Mouse (Mus musculus) granulocyte monocyte progenitor cell, adult 5-6 weeks (primary cell): ENCODE measurements around the gene Tmem138. TPM values are rescaled to one million over a fixed set of nuclear protein-coding genes. Genes with fewer than 3 reads are reported as not detected.

Experiments
- ATAC-seq: replicated peaks from 2 replicates; pipeline ENCODE4 v1.8.0; 2016; ENCODE audit warnings: mild to moderate bottlenecking, moderate TSS enrichment, inconsistent platforms; ENCODE audit not compliant: poor library complexity, severe bottlenecking
- total RNA-seq, 2 experiments: library from RNA; stranded (forward) in 1 of 2; stranded (reverse) in 1 of 2; fragments of 200-712, 200-1000 nt in 1 of 2; fragments of >200 nt in 1 of 2; fragmentation: Nextera tagmentation in 1 of 2; gene quantifications; 2 replicates each; pipeline ENCODE4 v1.2.3; 2014 to 2017

Tmem138 gene
- total RNA-seq (2014; fragmentation: Nextera tagmentation) (24.4 and 28.6 TPM in 2 replicates), total RNA-seq (2017) (5.8 and 8.1 TPM in 2 replicates)

- peak; percentile 83 for ATAC-seq
These were observed at the start of gene Tmem138, which contains the start of gene Cyb561a3 for GRCm38 (mm10) chr19:10576690-10577561. Gene Tmem138, minus strand, starts transcription at chr19:10577362. Gene Cyb561a3, plus strand, starts transcription at chr19:10577172.

GRCm38 (mm10) chr19:10608573-10609240 lies 31.5 kb upstream of the Tmem138 start:
- ATAC-seq: no peak

DNA sequence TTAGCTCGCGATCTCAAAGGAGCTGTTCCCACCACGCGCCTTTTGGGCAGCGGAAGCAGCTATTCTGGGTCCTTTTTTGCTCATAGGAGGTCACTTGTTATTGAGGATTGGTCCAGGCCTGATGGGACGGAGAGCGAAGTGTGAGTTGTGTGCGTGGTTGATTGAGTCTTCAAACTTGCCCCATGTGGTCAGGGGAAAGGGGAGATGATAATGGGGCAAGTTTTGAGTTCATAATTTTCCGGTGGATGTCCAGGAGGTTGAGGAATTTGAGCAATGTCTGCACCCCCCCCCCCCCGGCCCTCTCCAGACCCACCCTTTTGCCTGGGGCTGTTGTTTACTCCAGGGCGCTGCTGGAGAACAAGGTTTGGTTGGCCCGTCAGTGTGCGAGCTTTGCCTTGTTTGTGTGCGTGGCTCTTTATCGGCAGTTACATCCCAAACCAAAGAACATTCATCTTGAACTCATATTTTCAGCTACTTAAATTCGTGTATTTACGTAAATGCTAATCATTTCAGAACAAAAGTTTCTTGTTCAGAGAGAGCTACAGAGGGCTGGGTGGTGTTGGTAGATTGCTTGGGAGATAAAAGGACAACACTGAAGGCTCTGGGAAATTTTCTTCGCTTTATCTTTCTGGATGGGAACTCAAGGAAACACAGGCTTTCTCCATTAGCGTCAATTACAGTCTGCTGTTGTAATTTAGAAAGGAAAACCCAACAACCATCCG lies 28.9 kb upstream of the Tmem138 start:
- no peak; the same call in 1 of the 2 replicates for ATAC-seq

DNA sequence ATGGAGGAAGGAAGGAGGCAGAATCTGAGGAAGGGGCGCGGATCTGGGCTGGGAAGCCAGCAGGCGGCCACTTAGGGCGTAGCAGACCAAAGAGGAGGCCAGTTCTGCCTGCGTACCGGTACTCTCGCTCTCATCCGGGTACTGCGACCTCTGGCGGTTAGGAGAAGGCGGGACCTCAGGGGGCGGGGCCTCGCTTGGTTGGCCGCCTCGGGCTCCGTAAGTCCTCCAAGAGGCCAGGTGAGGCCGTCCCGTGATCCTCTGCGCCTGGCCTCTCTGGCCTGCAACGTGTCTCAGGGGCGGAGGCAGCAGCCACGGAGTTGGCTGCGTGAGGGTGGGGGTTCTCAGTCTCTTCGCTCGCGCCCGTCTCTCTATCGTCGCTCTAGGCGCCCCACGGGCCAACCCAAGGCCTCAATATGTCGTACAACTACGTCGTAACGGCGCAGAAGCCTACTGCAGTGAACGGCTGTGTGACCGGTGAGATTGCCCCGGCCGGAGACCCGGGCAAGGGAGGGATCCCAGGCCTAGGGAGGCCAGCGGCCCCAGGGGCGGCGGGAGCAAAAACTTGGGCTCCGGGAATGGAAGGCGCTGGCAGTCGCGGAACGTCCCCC lies 28.2 kb upstream of the Tmem138 start, which contains the start of the genes Ddb1 and Tkfc:
TSS of gene Ddb1 (plus strand) at position 35 of the 608 bp plus-strand sequence.
TSS of gene Tkfc (minus strand) at position 362 of the 608 bp plus-strand sequence.
- ATAC-seq: peak; percentile 90

GRCm38 (mm10) chr19:10604534-10604933 lies 27.4 kb upstream of the Tmem138 start:
- ATAC-seq: no peak

DNA sequence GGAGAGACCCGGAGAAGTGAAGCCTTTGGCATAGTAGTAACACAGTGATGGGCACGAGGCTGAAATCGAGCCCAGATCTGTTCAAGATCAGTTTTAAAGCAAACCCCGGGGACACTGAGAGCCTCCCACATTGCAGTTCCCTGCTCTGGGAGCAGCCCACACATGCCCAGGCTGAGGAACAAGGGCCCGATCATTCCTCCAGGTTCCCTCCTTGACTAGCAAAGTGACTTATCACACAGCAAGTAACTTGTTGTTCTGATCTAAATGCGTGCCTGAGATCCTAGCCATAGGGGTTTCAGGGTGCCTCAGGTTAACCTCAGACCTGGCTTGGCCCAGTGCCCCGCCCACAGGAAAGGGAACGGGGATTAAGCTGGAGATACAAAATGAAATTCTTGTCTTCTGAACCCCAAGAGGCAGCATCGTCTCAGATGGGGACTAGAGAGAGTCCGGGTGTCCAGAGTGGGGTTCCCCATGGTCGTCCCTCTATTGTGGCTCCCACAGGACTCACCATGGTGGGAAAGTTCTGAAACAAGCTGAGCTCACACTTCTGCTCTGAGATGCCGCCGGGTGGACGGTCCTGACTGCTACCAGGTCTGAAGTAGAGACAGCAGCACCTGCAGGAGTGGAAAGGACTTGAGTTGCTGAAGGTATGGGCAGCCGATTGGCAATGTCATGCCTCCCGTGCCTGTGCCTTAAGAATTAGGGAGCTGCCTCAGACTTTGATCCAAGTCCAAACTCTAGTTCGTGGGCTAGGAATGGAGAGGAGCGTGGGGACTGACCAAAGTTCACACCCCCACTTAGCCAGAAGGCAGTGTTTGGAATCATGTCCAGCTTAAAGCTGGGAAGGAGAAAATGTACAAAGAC lies 26.7 kb upstream of the Tmem138 start:
- no peak for ATAC-seq

DNA sequence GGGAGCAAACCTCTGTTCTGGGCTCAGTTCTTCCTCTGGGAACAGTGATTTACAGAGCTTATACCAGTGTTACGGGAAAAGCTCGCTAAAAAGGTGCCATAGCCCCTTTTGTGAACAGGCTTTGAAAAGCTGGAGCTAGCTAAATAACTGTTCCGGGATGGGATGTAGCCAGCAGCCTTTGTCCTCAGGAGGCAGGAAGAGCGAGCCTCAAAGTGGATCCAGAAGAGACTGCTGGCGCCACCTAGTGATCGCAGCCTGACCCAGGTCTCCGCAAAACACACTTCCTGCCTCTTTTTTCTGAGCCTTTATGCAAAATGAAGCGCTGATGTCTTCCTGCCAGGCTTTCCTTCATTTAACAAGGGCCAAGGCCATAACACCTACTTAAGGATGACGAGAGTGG lies 25.6 kb upstream of the Tmem138 start:
- peak; percentile 36 for ATAC-seq

- ATAC-seq: no peak
These were observed 25.1 kb upstream of the Tmem138 start for GRCm38 (mm10) chr19:10602247-10602769.

- ATAC-seq: no peak
These were observed 22.5 kb upstream of the Tmem138 start for GRCm38 (mm10) chr19:10599648-10600047.

DNA sequence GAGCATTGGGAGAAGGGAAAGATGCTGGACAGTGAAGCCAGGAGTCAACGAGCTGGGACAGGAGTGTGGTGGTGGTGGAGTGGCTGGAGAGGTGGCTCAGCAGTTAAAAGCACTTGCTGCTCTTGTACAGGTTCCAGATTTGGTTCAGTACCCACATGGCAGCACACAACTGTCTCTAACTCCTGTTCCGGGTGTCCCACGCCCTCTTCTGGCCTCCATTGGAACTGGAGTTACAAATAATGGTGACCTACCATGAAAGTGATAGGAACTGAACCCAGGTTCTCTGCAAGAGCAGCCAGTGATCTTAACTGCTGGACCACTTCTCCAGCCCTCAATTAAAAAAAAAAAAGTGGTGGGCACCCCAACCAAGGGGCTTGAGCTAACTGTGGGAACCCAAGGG lies 21.0 kb upstream of the Tmem138 start:
- peak; percentile 56 for ATAC-seq

DNA sequence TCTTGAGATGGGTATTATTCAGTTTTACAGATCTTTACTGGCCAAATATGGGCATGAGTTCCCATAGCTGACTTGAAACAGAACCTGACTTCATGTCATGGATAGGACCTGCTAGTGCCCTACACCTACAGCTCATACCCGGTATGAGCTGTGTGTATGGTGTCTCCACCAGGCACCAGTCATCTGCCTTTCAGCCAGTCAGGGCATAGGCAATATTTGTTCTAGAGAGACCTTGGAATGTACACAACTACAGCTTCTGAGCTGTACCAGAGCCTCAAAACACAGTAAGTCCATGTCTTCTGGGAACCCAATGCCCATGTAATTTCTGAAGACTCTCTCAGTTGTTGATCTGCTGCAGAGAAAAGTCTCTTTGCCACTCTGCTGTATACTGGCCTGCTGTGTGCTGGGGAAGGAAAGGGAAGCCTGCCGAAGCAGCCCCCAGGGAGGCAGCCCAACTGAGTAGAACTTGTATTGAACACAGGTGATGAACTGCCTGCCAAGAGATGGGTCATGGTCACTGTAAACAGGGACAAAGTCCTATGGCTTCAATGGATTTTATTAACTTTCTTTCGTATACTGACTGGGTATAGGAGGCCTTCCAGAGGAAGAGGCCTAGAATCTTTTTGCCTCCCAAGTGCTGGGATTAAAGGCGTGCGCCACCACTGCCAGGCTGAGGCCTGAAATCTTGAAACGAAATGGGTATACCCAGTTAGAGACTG lies 14.7 kb upstream of the Tmem138 start:
- ATAC-seq: no peak

DNA sequence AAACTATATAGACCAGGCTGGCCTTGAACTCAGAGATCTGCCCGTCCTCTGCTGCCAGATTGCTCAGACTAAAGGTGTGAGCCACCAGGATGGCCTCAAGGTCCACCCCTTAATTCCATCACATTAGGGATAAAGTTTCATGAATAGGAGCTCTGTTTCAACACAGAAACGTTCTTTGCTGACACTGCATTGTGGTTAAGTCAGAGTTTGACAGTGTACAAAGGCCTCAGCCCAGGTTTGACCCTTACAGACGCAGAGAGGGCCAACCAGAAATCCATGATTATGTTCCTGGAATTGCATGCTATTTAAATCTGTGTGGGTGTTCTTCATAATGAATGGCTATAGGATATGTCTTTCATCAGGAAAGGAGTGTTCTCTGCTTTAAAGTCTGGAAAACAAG lies 13.1 kb upstream of the Tmem138 start:
- no peak for ATAC-seq

DNA sequence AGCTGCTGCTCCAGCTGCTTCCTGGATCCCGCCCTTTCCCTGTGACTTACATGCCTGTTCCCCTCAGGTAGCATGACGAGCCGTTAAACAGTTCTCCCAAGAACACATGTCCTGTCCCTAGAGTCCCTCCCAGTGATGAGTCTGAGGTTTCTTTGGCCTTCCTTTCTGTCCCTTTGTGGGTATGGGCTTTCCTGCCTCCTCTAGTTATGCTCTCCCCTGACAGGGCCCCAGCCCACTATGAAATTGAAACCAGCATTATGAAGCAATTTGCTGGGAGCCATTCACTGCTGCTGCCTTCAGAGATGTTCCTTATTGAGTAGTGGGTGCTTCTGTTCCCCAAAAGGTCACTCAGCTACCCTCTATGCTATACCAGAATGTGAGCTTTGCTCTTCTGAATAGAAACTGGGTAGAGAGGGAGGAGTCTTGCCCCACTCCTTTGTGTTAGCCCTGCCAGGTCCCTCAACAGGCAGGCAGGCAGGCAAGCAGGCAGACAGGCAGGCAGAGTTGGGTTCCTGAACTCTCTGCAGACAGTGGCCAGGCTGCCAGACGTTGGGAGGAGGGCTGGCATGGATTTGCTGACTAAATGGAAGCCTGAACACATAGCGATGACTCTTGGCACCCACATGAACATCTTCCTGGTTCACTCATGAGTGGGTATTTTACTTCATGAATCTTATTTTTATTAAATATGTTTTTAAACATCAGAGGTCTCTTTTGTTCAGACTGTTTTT lies 12.1 kb upstream of the Tmem138 start:
- peak; percentile 82 for ATAC-seq

- peak; percentile 62 for ATAC-seq
These were observed 10.1 kb upstream of the Tmem138 start for GRCm38 (mm10) chr19:10587231-10587630.

DNA sequence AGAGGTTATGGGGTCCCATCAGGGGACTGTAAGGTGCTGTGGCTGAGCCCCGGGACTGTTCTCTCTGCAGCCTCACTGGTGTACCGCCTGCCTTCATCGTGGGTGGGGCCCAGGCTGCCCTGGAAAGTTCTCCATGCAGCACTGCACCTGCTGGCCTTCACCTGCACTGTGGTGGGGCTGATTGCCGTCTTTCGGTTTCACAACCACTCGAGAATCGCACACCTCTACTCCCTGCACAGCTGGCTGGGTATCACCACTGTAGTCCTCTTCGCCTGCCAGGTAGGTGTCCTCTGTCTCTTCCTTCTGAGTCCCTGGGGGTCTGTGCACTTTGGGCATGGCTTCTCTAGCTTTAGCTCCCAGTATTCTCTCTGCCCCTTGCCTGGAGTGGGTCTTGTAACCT lies 8.0 kb upstream of the Tmem138 start:
- no peak for ATAC-seq

- no peak for ATAC-seq
These were observed 6.5 kb upstream of the Tmem138 start for GRCm38 (mm10) chr19:10583550-10584146.

DNA sequence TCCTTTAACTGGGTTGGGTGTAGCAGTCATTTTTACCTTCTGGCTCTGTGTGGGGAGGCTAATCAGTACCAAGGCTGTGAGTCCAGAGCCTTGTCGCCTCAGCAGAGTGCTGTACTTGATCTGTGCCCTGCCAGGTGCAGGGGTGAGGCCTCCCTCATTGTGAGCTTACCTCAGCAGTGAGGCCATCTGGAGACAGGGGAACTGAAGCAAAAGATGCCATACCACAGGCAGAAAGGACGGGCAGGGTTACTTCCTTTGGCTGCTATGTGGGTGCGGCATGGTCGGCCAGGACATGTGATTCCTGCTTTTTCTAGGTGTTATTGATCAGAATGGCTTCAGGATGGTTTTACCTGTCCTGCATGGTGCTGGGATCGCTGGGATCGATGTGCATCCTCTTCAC lies 4.8 kb upstream of the Tmem138 start:
- peak; percentile 33 for ATAC-seq
